Mouse (Mus musculus): Measurements from ENCODE around the gene Aqp6.

The Aqp6 gene

DNA sequence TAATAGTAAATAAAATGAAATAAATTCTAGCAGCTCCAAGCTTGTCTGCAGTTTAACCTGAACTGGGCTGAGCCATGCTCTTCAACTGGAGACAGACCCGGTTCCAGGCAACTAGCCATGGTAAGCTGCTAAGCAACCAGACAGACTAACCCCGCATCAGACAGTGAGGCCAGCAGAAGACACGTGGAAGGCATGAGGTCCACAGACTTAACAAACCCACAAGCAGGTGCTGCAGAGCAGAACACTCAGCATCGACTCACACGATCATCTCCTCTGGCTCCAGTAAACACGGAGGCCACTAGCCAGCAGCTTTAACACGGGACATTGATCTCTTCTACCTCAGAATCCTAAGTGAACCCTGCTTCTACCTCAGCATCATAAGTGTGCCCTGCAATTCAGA, 43.6 kb downstream of the Aqp6 start:
- DNase-seq (ENCODE audit: low spot score) = no peak

DNA sequence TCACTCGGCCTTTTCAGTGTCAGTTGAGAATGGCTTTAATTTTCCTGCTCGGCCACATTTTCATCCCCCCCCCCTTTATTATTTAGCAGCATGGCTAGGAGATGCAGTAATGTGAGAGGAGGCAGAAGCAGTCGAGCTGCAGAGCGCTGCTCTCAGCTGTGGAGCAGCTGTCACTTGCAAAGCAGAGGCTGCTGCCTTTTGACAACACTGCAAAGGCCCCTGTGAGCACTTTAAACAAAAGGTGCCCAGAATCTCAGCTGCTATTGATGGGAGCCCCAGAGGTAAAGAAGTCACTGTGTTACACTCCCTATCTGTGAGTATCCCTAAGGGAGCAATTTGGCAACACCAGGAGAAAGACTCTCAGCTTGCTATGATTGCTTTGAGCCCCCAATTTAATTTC, 47.1 kb downstream of the Aqp6 start:
- DNase-seq (ENCODE audit: low spot score) = no peak

DNA sequence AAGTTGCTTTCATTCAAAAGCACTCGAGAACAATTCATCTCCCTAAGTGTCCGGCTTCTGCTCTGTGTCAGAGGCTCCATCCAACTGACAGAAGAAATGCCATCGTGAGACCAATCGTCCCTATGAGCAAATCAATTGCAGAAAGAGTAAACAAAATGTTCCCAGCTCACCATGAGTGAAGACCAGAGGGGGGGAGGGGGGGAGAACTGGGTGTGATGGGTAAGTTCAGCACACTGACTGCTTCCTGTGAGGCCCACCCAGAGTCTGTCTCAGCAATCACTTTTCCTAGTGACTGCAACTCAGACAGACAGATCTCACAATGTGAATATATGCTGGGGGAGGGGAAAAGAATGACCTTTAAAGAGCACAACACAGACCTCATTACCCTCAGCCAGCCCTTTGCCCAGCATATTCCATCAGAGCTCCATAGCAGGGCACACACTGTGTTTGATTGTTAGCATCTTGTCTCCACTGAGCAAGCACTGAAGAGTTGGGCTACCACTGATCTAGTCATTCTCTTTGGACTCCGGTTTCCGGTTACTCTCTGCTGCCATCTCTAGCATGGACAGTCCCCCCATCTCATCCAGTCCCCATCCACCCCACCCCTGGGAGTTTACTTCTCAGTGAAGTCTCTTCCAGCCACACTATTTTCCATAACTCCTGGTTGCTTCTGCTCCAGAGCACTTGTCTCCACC, 48.0 kb downstream of the Aqp6 start:
- no peak for DNase-seq (ENCODE audit: low spot score)

- DNase-seq (ENCODE audit: low spot score) = no peak
These were observed 49.1 kb downstream of the Aqp6 start for GRCm38 (mm10) chr15:99650304-99650703.

- peak; percentile 97 for DNase-seq (ENCODE audit: low spot score)
These were observed 50.1 kb downstream of the Aqp6 start, which contains the start of gene Racgap1 for GRCm38 (mm10) chr15:99651163-99651872. TSS of gene Racgap1 (minus strand) at chr15:99651656.

GRCm38 (mm10) chr15:99651984-99652872, 51.0 kb downstream of the Aqp6 start:
- DNase-seq (ENCODE audit: low spot score) = no peak

GRCm38 (mm10) chr15:99653291-99653690, 52.1 kb downstream of the Aqp6 start:
- DNase-seq (ENCODE audit: low spot score) = no peak

GRCm38 (mm10) chr15:99653876-99654275, 52.7 kb downstream of the Aqp6 start:
- no peak for DNase-seq (ENCODE audit: low spot score)

All from testis, postnatal 14 days (tissue).